Mouse (Mus musculus): ENCODE measurements around the gene Herc4.

Herc4 gene

GRCm38 (mm10) chr10:63352111-63352510 is 108.5 kb downstream of the Herc4 start:
- DNase-seq (ENCODE audit: low spot score in 2 of 2): no peak

DNA sequence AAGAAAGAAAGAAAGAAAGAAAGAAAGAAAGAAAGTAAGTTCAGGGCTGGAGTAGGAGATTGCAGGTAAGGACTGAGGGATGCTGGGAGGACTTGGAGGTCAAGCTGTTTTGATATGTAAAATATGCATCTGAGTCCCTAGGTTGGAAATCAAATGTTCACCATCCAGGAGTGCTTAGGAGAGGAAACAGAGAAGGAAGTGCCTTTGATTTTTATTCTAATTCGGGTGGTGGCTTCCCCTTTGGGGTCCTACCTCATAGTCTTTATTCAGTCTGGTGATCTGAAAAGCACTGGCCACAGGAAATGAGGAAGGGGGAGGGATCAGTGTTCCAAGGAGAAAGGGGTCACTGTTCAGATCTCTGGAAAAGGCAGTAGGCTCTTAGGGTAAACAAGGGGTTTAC is 116.9 kb downstream of the Herc4 start:
- no peak for DNase-seq (ENCODE audit: low spot score in 2 of 2)

DNA sequence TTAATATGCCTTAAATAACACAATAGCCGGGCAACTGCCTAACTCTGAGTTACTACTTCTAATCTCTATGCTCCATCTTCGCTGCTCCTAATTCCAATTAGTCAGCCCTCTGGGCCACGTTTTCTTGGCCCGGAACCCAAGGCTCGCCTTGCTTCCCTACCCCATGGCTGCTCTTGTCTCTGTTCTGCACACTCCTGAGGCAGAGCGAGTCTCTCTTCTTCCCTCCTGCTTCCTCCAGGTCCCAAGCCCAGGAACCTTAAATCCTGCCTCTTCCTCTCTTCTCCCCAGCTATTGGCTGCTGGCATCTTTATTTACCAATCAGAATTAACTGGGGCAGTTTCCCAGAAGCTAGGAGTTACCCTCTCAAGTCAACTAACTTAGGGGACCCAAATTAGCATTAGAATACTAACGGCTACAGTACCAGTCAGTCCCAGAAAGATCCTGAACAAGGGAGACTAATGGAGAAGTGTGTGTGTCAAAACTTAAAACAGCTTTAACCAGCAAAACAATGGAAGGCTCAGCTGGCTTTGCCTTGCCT is 122.4 kb downstream of the Herc4 start:
- DNase-seq (ENCODE audit: low spot score in 2 of 2): no peak

GRCm38 (mm10) chr10:63367386-63367785 is 123.8 kb downstream of the Herc4 start:
- no peak for DNase-seq (ENCODE audit: low spot score in 2 of 2)

All from heart, adult 9 months (tissue).